Mouse (Mus musculus): ENCODE data around the gene Afg1l. TPM values are rescaled to one million over a fixed set of nuclear protein-coding genes. Genes with fewer than 3 reads are reported as not detected.

Afg1l gene
- polyA plus RNA-seq, 1 experiment from 2014 or later: 9.6 TPM

DNA sequence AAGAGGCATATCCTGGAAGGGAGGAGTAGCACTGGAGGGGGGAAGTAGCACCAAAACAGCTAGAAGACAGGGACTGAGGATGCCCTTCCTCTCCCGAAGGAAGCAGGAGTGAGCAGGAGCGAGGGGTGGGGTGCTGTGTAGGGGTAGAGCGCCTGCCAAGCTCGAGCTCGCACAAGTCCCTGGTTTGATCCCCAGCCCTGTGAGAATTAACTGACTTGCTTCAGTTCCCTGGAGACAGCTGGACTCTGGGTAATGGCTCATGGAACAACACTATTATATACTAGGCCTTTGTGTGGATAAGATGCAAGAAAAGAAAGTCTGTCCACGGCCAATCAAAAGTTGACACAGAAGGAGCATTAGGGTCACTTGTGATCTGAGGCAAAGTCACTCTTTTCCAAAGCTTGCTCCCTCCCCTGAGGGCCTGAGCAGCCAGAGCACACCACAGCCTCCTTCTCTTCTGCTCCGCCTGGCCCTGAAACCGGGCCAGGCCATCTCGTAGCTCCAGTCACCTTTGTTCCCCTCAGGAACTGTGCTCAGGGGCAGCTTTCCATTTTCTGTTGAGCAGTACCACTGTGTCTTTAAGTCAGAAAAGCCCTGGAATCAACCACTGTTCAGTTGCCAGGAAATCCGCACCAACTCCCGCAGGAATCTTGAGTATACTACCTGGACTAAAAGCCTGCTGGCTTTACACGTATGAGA, 132.0 kb downstream of the Afg1l start:
- WGBS: 33% methylated on average over 12 of the region's 12 CpGs
- Histone ChIP-seq H3K27me3 (ENCODE audit: control insufficient read depth, insufficient read depth, low read length) (no peaks in the 10 kb centered on the region), H3K4me1 (replicated peaks; ENCODE audit: control insufficient read depth, insufficient read depth, low read length) (no peaks in the 10 kb centered on the region), H3K9me3 (ENCODE audit: control insufficient read depth, low read length) (no peaks in the 10 kb centered on the region), H3K36me3 (replicated peaks; ENCODE audit: control insufficient read depth, insufficient read depth) (no peaks in the 10 kb centered on the region), H3K4me3 (replicated peaks; ENCODE audit: low read length) (no peak overlapping the region), H3K4me2 (replicated peaks) (no peak overlapping the region), H3K9ac (no peak overlapping the region), H3K27ac (peak overlapping the region; percentile 23; the same call in 1 of the 2 replicates)
- no peak for DNase-seq (ENCODE audit: low spot score)
- ATAC-seq (ENCODE audit: low FRiP score): peak; percentile 64; the same call in 1 of the 2 replicates

DNA sequence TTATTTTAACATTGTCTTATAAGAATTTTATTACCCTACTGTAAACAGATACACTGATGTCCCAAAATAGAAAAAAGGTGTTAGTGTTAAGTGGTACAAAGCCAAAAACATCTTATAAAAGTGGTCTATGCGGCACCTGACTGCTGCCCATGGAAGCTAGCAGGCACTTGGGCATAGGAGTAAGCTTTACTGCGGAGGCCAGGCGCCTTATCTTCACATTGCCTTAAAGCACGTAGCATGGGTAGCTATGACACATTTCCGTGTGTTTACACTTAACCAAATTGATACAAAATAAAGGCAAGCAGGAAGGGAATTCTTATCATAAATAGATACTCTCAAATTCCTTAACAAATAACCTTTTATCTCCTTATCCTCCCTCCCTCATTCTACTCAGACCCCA, 135.7 kb downstream of the Afg1l start:
- 94% methylated on average over 5 of the region's 5 CpGs for WGBS
- ATAC-seq (ENCODE audit: low FRiP score) (no peak), DNase-seq (ENCODE audit: low spot score) (no peak)
- no peak overlapping the region for H3K4me2 ChIP-seq (replicated peaks)
- H3K27ac ChIP-seq: no peak overlapping the region
- peaks cover 25% of the 10 kb centered on the region for H3K4me1 ChIP-seq (replicated peaks; ENCODE audit: control insufficient read depth, insufficient read depth, low read length)
- no peaks in the 10 kb centered on the region for H3K36me3 ChIP-seq (replicated peaks; ENCODE audit: control insufficient read depth, insufficient read depth)
- no peaks in the 10 kb centered on the region for H3K9me3 ChIP-seq (ENCODE audit: control insufficient read depth, low read length)
- H3K27me3 ChIP-seq (ENCODE audit: control insufficient read depth, insufficient read depth, low read length): no peaks in the 10 kb centered on the region
- H3K4me3 ChIP-seq (replicated peaks; ENCODE audit: low read length): no peak overlapping the region
- H3K9ac ChIP-seq: no peak overlapping the region

DNA sequence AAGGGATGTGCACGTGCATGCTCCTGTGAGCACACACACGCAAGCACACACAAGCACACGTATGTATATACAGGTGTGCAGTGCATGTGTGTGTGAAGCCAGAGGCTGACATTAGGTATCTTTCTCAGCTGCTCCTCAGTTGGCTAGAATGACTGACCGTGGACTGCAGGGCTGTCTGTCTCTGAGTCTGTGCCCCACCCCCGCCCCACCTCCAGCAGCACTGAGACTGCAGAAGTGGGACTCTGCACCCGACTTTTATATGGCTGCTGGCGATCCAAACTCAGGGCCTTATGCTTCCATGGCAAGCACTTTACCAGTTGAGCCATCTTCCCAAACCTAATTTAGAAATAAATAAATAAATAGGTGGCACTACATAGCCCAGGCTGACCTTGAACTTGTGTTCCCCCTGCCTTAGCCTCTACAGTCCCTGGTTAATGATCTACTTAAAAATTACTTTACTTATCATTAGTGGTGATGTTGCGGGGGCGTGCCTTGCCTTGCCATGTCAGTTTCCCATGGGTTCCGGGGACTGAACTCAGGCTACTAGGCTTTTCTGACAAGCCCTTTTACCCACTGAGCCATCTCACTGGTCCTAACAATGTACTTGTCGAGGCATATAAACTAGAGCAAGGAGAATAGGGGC, 136.4 kb downstream of the Afg1l start:
- no peaks in the 10 kb centered on the region for H3K9me3 ChIP-seq (ENCODE audit: control insufficient read depth, low read length)
- peaks cover 25% of the 10 kb centered on the region for H3K4me1 ChIP-seq (replicated peaks; ENCODE audit: control insufficient read depth, insufficient read depth, low read length)
- H3K36me3 ChIP-seq (replicated peaks; ENCODE audit: control insufficient read depth, insufficient read depth): no peaks in the 10 kb centered on the region
- H3K4me2 ChIP-seq (replicated peaks): no peak overlapping the region
- no peak overlapping the region for H3K4me3 ChIP-seq (replicated peaks; ENCODE audit: low read length)
- DNase-seq (ENCODE audit: low spot score): no peak
- no peak overlapping the region for H3K9ac ChIP-seq
- no peak for ATAC-seq (ENCODE audit: low FRiP score)
- WGBS: 80% methylated on average over 11 of the region's 11 CpGs
- H3K27ac ChIP-seq: no peak overlapping the region
- no peaks in the 10 kb centered on the region for H3K27me3 ChIP-seq (ENCODE audit: control insufficient read depth, insufficient read depth, low read length)

DNA sequence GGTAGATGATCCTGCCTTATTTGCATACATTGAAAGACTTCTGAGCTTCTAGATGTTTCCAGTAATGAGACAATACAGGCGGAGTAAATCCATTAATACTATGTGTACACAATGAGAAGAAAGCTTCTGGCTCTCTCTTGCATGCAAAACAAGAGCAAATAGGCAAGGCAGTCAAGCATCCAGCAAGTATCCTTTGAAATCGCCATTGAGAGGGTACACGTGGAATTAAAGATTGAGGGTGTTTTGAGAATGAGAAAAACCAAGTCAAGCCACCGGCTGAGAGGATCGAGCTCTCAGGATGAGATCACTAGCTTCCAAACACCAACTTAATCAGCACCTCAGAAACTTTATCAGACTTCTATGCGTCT, 138.0 kb downstream of the Afg1l start:
- Histone ChIP-seq H3K27me3 (ENCODE audit: control insufficient read depth, insufficient read depth, low read length) (no peaks in the 10 kb centered on the region), H3K27ac (peak overlapping the region; percentile 64; the same call in 1 of the 2 replicates), H3K4me2 (replicated peaks) (no peak overlapping the region), H3K9ac (no peak overlapping the region), H3K9me3 (ENCODE audit: control insufficient read depth, low read length) (no peaks in the 10 kb centered on the region), H3K4me1 (replicated peaks; ENCODE audit: control insufficient read depth, insufficient read depth, low read length) (peaks cover 25% of the 10 kb centered on the region), H3K4me3 (replicated peaks; ENCODE audit: low read length) (no peak overlapping the region), H3K36me3 (replicated peaks; ENCODE audit: control insufficient read depth, insufficient read depth) (no peaks in the 10 kb centered on the region)
- ATAC-seq (ENCODE audit: low FRiP score): no peak
- no peak for DNase-seq (ENCODE audit: low spot score)
- WGBS: 29% methylated on average over 6 of the region's 6 CpGs

DNA sequence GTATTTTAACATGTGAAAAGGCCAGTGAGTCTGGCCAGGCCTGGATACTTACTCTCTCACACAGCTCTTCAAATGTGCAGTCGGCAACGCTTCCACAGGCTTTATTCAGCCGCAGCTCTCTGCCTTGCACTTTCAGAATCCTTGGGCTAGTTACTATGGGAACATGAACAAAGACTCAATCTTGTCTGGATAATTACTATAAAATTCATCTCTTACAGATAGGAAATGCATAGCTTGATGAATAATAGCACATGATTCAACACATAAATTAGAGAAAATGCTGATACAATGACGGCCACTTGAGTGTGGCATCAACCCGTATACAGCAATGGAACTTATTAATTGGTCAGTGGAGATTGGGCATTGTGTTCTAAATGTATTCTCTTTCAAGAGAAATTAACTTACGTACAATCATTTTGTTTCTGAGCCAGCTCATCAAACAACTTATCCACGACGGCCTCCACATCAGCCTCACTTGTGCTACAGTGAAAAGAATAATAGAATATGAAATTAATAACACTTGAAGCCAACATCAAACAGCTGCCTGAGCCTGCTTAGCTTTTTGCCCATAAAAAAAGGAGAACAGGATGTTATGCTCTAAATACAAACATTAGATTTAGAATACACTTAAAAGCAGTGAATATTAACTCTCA, 138.5 kb downstream of the Afg1l start:
- Histone ChIP-seq H3K27me3 (ENCODE audit: control insufficient read depth, insufficient read depth, low read length) (no peaks in the 10 kb centered on the region), H3K4me1 (replicated peaks; ENCODE audit: control insufficient read depth, insufficient read depth, low read length) (peaks cover 25% of the 10 kb centered on the region), H3K36me3 (replicated peaks; ENCODE audit: control insufficient read depth, insufficient read depth) (no peaks in the 10 kb centered on the region), H3K27ac (peak overlapping the region; percentile 64), H3K9ac (peak overlapping the region; percentile 16; the same call in 1 of the 2 replicates), H3K4me3 (replicated peaks; ENCODE audit: low read length) (no peak overlapping the region), H3K4me2 (replicated peaks) (peak overlapping the region; percentile 12; the same call in 1 of the 2 replicates), H3K9me3 (ENCODE audit: control insufficient read depth, low read length) (no peaks in the 10 kb centered on the region)
- ATAC-seq (ENCODE audit: low FRiP score): peak; percentile 55; the same call in 1 of the 2 replicates
- WGBS: 15% methylated on average over 8 of the region's 8 CpGs
- peak; percentile 57 for DNase-seq (ENCODE audit: low spot score)

DNA sequence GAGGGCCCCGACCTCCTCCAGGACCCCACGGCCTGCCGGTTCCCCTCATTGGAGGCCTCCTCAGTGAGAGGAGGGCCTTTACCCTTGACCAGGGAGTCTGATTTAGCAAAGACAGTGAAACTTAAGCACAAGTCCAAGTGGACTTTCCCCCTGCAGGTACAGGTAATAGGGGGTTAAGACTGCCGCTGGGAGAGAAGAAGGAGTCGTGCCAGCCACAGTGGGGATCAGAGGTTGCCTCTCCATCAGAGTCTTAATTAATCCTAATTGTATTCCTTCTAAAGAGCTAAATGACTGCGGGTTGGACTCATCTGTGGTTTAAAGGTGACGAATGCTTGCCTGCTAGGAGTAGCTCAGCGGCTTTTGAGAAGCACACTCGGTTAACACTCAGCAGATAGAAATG, 139.9 kb downstream of the Afg1l start:
- no peak overlapping the region for H3K9ac ChIP-seq
- H3K36me3 ChIP-seq (replicated peaks; ENCODE audit: control insufficient read depth, insufficient read depth): no peaks in the 10 kb centered on the region
- DNase-seq (ENCODE audit: low spot score) (no peak), ATAC-seq (ENCODE audit: low FRiP score) (no peak)
- no peak overlapping the region for H3K27ac ChIP-seq
- WGBS: 44% methylated on average over 9 of the region's 9 CpGs
- H3K27me3 ChIP-seq (ENCODE audit: control insufficient read depth, insufficient read depth, low read length): no peaks in the 10 kb centered on the region
- H3K4me1 ChIP-seq (replicated peaks; ENCODE audit: control insufficient read depth, insufficient read depth, low read length): peaks cover 25% of the 10 kb centered on the region
- no peaks in the 10 kb centered on the region for H3K9me3 ChIP-seq (ENCODE audit: control insufficient read depth, low read length)
- H3K4me2 ChIP-seq (replicated peaks): no peak overlapping the region
- no peak overlapping the region for H3K4me3 ChIP-seq (replicated peaks; ENCODE audit: low read length)

DNA sequence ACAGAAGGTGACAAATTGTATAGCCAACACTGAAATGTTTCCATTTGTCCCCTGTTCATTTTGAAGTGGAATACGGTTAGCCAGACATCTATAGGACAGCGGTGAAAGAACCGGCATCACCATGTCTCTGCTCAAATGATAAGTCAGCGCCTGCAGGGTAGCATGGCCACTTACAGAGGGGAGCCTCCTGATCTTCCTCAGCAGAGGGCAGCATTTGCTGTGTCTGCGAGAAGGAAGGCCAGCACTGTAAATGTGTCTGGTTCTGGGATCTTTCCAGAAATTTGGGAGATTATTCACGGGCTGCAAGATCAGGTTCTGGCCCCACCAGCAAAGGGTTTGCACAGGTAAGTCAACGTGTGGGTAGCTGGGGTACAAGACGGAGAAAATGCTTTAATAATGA, 150.8 kb downstream of the Afg1l start:
- ATAC-seq (ENCODE audit: low FRiP score) (no peak), DNase-seq (ENCODE audit: low spot score) (peak; percentile 63)
- no peaks in the 10 kb centered on the region for H3K27me3 ChIP-seq (ENCODE audit: control insufficient read depth, insufficient read depth, low read length)
- H3K4me2 ChIP-seq (replicated peaks): no peak overlapping the region
- WGBS: 74% methylated on average over 8 of the region's 8 CpGs
- H3K4me1 ChIP-seq (replicated peaks; ENCODE audit: control insufficient read depth, insufficient read depth, low read length): no peaks in the 10 kb centered on the region
- no peaks in the 10 kb centered on the region for H3K9me3 ChIP-seq (ENCODE audit: control insufficient read depth, low read length)
- no peak overlapping the region for H3K27ac ChIP-seq
- no peak overlapping the region for H3K9ac ChIP-seq
- no peaks in the 10 kb centered on the region for H3K36me3 ChIP-seq (replicated peaks; ENCODE audit: control insufficient read depth, insufficient read depth)
- H3K4me3 ChIP-seq (replicated peaks; ENCODE audit: low read length): no peak overlapping the region

DNA sequence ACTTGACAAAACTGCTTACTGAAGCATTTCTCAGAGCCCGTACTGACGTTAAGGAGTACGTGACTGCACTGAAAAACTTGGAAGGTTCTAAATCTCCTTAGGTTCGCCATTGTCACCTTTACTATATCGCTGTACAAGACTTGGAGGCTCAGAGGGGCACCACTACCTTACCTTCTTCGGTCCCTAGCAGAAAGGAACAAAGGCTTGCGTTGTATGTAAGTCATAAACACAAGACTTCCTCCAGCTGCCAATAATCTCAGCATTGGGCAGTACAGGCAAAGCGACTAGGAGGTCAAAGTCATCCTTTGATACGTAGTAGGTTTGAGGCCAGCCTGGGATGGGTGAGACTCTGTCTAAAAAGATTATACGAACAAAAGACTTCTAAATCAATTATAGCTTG, 153.1 kb downstream of the Afg1l start:
- WGBS: 73% methylated on average over 10 of the region's 10 CpGs
- Histone ChIP-seq H3K36me3 (replicated peaks; ENCODE audit: control insufficient read depth, insufficient read depth) (no peaks in the 10 kb centered on the region), H3K4me2 (replicated peaks) (no peak overlapping the region), H3K4me1 (replicated peaks; ENCODE audit: control insufficient read depth, insufficient read depth, low read length) (no peaks in the 10 kb centered on the region), H3K9me3 (ENCODE audit: control insufficient read depth, low read length) (no peaks in the 10 kb centered on the region), H3K9ac (no peak overlapping the region), H3K4me3 (replicated peaks; ENCODE audit: low read length) (no peak overlapping the region), H3K27me3 (ENCODE audit: control insufficient read depth, insufficient read depth, low read length) (no peaks in the 10 kb centered on the region), H3K27ac (no peak overlapping the region)
- ATAC-seq (ENCODE audit: low FRiP score) (no peak), DNase-seq (ENCODE audit: low spot score) (no peak)

DNA sequence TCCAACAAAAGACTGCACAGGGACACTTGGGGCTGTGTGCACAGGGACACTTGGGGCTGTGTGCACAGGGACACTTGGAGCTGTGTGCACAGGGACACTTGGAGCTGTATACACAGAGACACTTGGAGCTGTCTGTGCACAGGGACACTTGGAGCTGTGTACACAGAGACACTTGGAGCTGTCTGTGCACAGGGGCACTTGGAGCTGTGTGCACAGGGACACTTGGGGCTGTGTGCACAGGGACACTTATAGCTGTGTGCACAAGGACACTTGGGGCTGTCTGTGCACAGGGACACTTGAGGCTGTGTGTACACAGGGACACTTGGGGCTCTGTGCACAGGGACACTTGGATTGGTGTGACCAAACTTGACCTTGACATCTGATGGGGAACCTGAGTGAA, 154.4 kb downstream of the Afg1l start:
- Histone ChIP-seq H3K4me1 (replicated peaks; ENCODE audit: control insufficient read depth, insufficient read depth, low read length) (no peaks in the 10 kb centered on the region), H3K27ac (no peak overlapping the region), H3K9me3 (ENCODE audit: control insufficient read depth, low read length) (no peaks in the 10 kb centered on the region), H3K36me3 (replicated peaks; ENCODE audit: control insufficient read depth, insufficient read depth) (no peaks in the 10 kb centered on the region), H3K9ac (no peak overlapping the region), H3K27me3 (ENCODE audit: control insufficient read depth, insufficient read depth, low read length) (no peaks in the 10 kb centered on the region), H3K4me3 (replicated peaks; ENCODE audit: low read length) (no peak overlapping the region), H3K4me2 (replicated peaks) (no peak overlapping the region)
- DNase-seq (ENCODE audit: low spot score): no peak
- no peak for ATAC-seq (ENCODE audit: low FRiP score)
